Mouse (Mus musculus) liver, embryonic 11.5 days (tissue): ENCODE results near the gene Smoc1. TPM values are rescaled to one million over a fixed set of nuclear protein-coding genes. Genes with fewer than 3 reads are reported as not detected.

Source experiments
- ATAC-seq: fragments of 200-750 bp; cut with Nextera tagmentation; replicated peaks from 2 replicates; pipeline ENCODE4 v1.8.0; 2017; ENCODE audit warnings: moderate number of reproducible peaks, mild to moderate bottlenecking, moderate TSS enrichment, moderate library complexity; ENCODE audit not compliant: low FRiP score
- DNase-seq: peaks from one replicate; pipeline ENCODE4 v3.0.0-alpha.2; 2017; ENCODE audit warnings: low spot score
- H3K27ac ChIP-seq: fragments of 300-500 bp; sonication (generic); 2 replicates; pipeline ENCODE4 v1.5.1; 2014; ENCODE audit warnings: mild to moderate bottlenecking, low read depth, low read length, control low read depth
- H3K27me3 ChIP-seq: fragments of 300-500 bp; sonication (generic); replicated peaks from 2 replicates; pipeline ENCODE4 v1.6.1; 2014; ENCODE audit warnings: low read length, mixed read lengths; ENCODE audit not compliant: control insufficient read depth, insufficient read depth
- H3K36me3 ChIP-seq: fragments of 300-500 bp; sonication (generic); 2 replicates; pipeline ENCODE4 v1.6.1; 2014; ENCODE audit warnings: mild to moderate bottlenecking, low read length, moderate library complexity, mixed read lengths; ENCODE audit not compliant: control insufficient read depth, insufficient read depth
- H3K4me1 ChIP-seq: fragments of 300-500 bp; sonication (generic); replicated peaks from 2 replicates; pipeline ENCODE4 v1.6.1; 2014; ENCODE audit warnings: low read length, mixed read lengths; ENCODE audit not compliant: control insufficient read depth, insufficient read depth
- H3K4me2 ChIP-seq: fragments of 300-500 bp; sonication (generic); 2 replicates; pipeline ENCODE4 v1.6.1; 2014; ENCODE audit warnings: mild to moderate bottlenecking, control low read depth, moderate library complexity
- H3K4me3 ChIP-seq: fragments of 300-500 bp; sonication (generic); 2 replicates; pipeline ENCODE4 v1.5.1; 2014; ENCODE audit warnings: low read depth, low read length, control low read depth
- H3K9ac ChIP-seq: fragments of 300-500 bp; sonication (generic); 2 replicates; pipeline ENCODE4 v1.6.1; 2014; ENCODE audit warnings: low read depth, low read length, control low read depth
- H3K9me3 ChIP-seq: fragments of 300-500 bp; sonication (generic); 2 replicates; pipeline ENCODE4 v1.6.1; 2016; ENCODE audit warnings: low read length, inconsistent platforms, mixed read lengths; ENCODE audit not compliant: control insufficient read depth
- WGBS: fragments of 180-500 bp; shearing (Covaris S2); extraction: QIAGEN DNeasy Blood & Tissue Kit; methylation state at CpG from one replicate; pipeline ENCODE4 v1.1.7; 2014; 5-methylcytosine and 5-hydroxymethylcytosine counted together
- polyA plus RNA-seq: library from polyadenylated mRNA; unstranded; fragments of >200 nt; fragmentation: Nextera tagmentation; extraction: Ambion mirVana; gene quantifications from 2 replicates; pipeline ENCODE4 v1.2.1, GENCODE M21; 2014

Smoc1 gene
- polyA plus RNA-seq, 1 experiment from 2014 or later: 10.9 TPM

DNA sequence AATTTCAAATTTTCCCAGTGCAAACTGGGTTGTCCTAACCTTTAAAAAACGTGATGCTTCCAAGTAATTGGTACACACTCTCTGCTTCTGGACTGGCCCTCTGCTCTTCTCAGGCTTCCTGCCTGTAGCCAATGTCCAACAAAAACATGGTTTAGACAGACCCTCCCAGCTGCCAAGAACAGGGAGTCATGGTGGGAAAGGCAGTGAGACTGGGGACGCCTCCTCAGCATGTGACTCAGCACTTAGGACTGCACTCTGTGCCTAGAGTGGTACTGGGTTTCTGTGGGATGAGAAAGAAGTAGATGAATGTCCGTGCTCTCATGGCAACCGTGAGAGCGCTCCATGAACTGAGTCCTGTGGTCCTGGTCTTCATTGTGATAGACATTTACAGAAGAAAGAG lies 124.3 kb downstream of the Smoc1 start:
- H3K27ac ChIP-seq: no peak overlapping the region
- no peak for ATAC-seq
- WGBS: 75% methylated on average over 5 of the region's 5 CpGs
- no peaks in the 10 kb centered on the region for H3K9me3 ChIP-seq
- no peak overlapping the region for H3K9ac ChIP-seq
- no peaks in the 10 kb centered on the region for H3K27me3 ChIP-seq
- no peak for DNase-seq
- no peak overlapping the region for H3K4me3 ChIP-seq
- H3K4me1 ChIP-seq: no peaks in the 10 kb centered on the region
- H3K36me3 ChIP-seq: no peaks in the 10 kb centered on the region
- no peak overlapping the region for H3K4me2 ChIP-seq

DNA sequence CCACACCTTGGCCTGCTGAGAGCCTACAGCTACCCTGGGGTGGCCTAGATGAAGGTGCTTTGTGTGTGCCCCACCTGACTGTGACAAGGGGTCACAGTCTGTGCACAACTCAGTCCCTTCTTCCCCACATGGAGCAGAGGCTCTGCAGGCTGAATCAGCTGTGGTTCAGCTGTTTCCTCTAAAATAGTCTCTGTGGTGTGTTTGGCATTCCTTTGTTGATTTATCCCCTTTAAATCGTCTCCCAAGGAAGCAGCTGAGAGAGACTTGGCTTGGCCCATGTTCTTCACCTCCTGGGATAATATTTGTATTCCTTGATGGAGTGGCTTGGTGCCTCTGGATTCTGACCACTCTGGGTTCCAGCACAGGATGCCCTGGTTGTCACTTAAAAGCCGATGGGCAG lies 125.5 kb downstream of the Smoc1 start:
- H3K36me3 ChIP-seq: no peaks in the 10 kb centered on the region
- H3K4me3 ChIP-seq: no peak overlapping the region
- no peak overlapping the region for H3K27ac ChIP-seq
- ATAC-seq (no peak), DNase-seq (no peak)
- WGBS: 55% methylated on average over 2 of the region's 2 CpGs
- no peak overlapping the region for H3K9ac ChIP-seq
- no peak overlapping the region for H3K4me2 ChIP-seq
- no peaks in the 10 kb centered on the region for H3K27me3 ChIP-seq
- H3K9me3 ChIP-seq: no peaks in the 10 kb centered on the region
- no peaks in the 10 kb centered on the region for H3K4me1 ChIP-seq

DNA sequence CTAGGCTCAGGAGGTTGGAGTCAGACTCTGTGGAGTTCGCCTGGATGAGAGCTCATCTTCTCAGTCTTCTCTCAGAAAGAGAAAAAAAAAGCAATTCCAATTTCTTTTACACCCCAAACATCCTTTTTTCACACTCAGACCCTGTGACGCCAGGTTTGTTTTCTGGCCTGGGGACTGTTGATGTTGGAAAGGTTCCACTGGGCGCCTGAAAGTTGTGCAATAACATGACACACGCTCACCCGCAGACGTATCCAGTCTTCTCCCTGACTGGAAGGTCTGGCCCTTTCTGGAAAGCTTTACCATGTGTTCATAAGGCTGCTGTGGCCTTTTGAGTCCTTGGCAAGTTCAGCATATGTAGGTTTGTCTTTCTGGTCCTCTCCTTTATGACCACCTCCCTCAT lies 129.1 kb downstream of the Smoc1 start:
- Histone ChIP-seq H3K27ac (no peak overlapping the region), H3K4me2 (no peak overlapping the region), H3K9ac (no peak overlapping the region), H3K9me3 (no peaks in the 10 kb centered on the region), H3K36me3 (no peaks in the 10 kb centered on the region), H3K4me3 (no peak overlapping the region), H3K4me1 (no peaks in the 10 kb centered on the region), H3K27me3 (no peaks in the 10 kb centered on the region)
- WGBS: 79% methylated on average over 6 of the region's 6 CpGs
- ATAC-seq (no peak), DNase-seq (no peak)

DNA sequence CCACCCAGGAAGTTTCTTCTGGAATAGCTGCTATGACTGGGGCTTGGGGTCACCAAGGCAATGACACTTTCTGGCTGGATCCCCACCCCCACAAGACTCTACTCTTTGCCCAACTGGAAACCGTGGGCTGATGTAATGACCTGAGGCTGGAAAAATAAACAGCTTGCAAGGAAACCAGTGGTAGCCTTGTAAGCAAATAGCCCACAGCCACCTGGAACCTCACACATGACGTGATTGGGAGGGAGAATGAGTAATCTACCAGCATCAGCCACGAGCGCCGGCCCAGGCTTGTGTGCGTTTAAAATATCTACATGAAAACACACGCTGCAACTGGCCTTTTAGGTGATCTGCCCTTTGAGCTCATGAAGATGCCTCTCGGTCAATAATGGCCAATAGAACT lies 130.2 kb downstream of the Smoc1 start:
- H3K27ac ChIP-seq: no peak overlapping the region
- no peaks in the 10 kb centered on the region for H3K4me1 ChIP-seq
- no peaks in the 10 kb centered on the region for H3K9me3 ChIP-seq
- ATAC-seq (no peak), DNase-seq (no peak)
- whole genome bisulfite sequencing: 74% methylated on average over 8 of the region's 8 CpGs
- H3K9ac ChIP-seq: no peak overlapping the region
- no peak overlapping the region for H3K4me3 ChIP-seq
- H3K27me3 ChIP-seq: no peaks in the 10 kb centered on the region
- H3K4me2 ChIP-seq: no peak overlapping the region
- H3K36me3 ChIP-seq: no peaks in the 10 kb centered on the region

DNA sequence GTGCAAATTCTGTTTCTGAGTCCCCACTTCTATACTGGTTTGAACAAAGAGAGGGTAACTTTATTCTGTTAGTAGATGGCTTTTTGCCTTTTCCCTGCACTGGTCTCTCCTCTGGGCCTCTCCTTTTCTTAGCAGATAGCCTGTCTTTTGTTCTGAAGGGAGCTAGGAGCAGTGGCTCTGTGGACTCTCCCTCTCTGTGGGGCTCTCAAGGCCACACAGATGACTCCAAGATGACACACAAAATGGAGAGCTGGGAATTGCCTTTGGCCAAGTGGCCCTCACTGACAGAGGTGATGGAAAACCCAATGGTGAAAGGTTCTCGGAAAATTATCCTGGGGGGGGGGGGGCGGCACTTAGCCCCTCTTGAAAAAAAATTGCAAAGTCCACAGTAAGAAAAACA lies 133.3 kb downstream of the Smoc1 start:
- Histone ChIP-seq H3K36me3 (no peaks in the 10 kb centered on the region), H3K4me1 (no peaks in the 10 kb centered on the region), H3K4me3 (no peak overlapping the region), H3K4me2 (no peak overlapping the region), H3K9ac (no peak overlapping the region), H3K9me3 (no peaks in the 10 kb centered on the region), H3K27ac (no peak overlapping the region), H3K27me3 (no peaks in the 10 kb centered on the region)
- ATAC-seq: no peak
- 79% methylated on average over 2 of the region's 2 CpGs for WGBS
- no peak for DNase-seq

DNA sequence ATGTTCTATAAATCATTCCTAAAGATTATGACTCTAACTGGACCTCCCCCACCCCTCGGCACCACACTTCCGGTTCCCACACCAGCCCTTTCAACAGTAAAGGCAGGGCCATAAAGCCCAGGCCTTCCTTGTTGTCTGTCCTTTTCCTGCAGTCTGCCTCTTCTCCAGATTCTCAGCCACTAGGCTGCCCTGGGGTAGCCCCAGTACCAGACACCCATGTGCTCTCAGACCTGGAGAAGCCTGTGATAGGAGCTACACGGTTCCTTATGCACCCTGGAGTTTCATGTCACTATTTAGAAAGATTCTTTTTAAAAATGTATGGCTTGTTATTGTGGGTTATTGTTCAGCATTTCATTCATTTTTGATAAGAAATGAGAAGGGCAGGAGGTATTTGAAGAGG lies 133.8 kb downstream of the Smoc1 start:
- no peak for DNase-seq
- no peaks in the 10 kb centered on the region for H3K4me1 ChIP-seq
- no peak overlapping the region for H3K9ac ChIP-seq
- no peaks in the 10 kb centered on the region for H3K27me3 ChIP-seq
- WGBS: 53% methylated on average over 3 of the region's 3 CpGs
- ATAC-seq: no peak
- H3K36me3 ChIP-seq: no peaks in the 10 kb centered on the region
- H3K4me2 ChIP-seq: no peak overlapping the region
- H3K27ac ChIP-seq: no peak overlapping the region
- no peaks in the 10 kb centered on the region for H3K9me3 ChIP-seq
- H3K4me3 ChIP-seq: no peak overlapping the region

DNA sequence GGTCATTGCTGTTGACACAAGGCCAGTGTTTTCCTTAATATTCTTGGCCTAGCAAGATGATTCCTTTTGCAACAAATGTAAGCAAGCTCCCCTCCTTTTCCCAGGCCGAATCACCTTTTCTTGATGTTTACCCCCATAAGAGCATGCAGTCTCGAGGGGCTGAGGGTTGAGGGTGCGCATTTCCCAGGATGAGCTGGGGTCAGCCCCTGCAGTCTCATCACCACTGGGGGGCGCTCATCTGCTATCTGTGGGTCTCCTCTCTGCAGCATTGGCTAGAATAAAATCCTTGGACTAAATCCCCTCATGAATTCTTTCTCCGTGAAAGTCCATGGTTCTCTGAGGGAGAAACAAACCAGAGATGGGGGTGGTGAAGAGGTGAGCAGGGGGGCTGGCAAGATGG lies 134.2 kb downstream of the Smoc1 start:
- Histone ChIP-seq H3K36me3 (no peaks in the 10 kb centered on the region), H3K9me3 (no peaks in the 10 kb centered on the region), H3K27me3 (no peaks in the 10 kb centered on the region), H3K4me1 (no peaks in the 10 kb centered on the region), H3K4me2 (no peak overlapping the region), H3K27ac (no peak overlapping the region), H3K9ac (no peak overlapping the region), H3K4me3 (no peak overlapping the region)
- DNase-seq (no peak), ATAC-seq (no peak)
- 55% methylated on average over 5 of the region's 5 CpGs for WGBS

DNA sequence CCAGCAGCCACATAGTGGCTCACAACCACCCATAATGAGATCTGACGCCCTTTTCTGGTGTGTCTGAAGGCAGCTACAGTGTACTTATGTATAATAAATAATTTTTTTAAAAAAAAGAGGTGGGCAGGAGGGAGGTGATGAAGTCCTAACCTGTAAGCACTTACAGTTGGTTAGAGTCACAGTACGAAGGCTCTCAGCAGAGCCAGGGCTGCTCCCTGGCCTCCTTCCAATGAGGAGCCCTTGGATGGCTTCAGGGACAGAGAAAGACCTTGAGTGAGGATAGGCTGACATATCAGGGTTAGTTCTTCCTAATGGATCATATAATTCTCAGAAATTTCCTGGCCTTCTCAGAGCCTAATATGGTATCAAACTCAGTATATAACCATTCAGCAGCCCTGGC lies 134.7 kb downstream of the Smoc1 start:
- no peaks in the 10 kb centered on the region for H3K36me3 ChIP-seq
- H3K4me3 ChIP-seq: no peak overlapping the region
- DNase-seq (no peak), ATAC-seq (no peak)
- H3K27me3 ChIP-seq: no peaks in the 10 kb centered on the region
- H3K4me2 ChIP-seq: no peak overlapping the region
- WGBS: 73% methylated on average over 2 of the region's 2 CpGs
- no peaks in the 10 kb centered on the region for H3K4me1 ChIP-seq
- no peak overlapping the region for H3K27ac ChIP-seq
- H3K9me3 ChIP-seq: no peaks in the 10 kb centered on the region
- no peak overlapping the region for H3K9ac ChIP-seq

DNA sequence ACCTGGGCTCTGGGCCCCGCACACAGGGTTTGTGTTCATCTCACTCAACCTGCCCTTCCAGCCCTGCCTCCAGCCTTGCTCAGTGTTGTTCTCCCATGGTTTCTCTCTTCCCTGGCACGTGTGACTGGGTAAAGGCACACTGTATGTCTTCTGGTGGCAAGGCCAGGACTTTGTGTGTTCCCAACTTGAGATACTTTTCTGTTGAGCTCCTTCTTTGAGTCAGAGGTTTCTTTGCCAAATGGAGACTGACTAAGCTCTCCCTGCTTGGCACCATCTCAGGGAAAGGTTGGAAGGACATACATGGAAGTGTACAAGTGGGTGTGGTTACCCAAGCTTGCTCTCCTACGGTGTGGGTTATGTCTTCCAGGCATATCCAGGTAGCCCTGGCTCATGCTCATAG lies 136.5 kb downstream of the Smoc1 start:
- WGBS: 63% methylated on average over 3 of the region's 3 CpGs
- no peaks in the 10 kb centered on the region for H3K4me1 ChIP-seq
- H3K27me3 ChIP-seq: no peaks in the 10 kb centered on the region
- no peak for ATAC-seq
- H3K36me3 ChIP-seq: no peaks in the 10 kb centered on the region
- H3K9ac ChIP-seq: no peak overlapping the region
- H3K9me3 ChIP-seq: no peaks in the 10 kb centered on the region
- DNase-seq: no peak
- no peak overlapping the region for H3K4me3 ChIP-seq
- no peak overlapping the region for H3K27ac ChIP-seq
- H3K4me2 ChIP-seq: no peak overlapping the region
